In the genomic region with DNA sequence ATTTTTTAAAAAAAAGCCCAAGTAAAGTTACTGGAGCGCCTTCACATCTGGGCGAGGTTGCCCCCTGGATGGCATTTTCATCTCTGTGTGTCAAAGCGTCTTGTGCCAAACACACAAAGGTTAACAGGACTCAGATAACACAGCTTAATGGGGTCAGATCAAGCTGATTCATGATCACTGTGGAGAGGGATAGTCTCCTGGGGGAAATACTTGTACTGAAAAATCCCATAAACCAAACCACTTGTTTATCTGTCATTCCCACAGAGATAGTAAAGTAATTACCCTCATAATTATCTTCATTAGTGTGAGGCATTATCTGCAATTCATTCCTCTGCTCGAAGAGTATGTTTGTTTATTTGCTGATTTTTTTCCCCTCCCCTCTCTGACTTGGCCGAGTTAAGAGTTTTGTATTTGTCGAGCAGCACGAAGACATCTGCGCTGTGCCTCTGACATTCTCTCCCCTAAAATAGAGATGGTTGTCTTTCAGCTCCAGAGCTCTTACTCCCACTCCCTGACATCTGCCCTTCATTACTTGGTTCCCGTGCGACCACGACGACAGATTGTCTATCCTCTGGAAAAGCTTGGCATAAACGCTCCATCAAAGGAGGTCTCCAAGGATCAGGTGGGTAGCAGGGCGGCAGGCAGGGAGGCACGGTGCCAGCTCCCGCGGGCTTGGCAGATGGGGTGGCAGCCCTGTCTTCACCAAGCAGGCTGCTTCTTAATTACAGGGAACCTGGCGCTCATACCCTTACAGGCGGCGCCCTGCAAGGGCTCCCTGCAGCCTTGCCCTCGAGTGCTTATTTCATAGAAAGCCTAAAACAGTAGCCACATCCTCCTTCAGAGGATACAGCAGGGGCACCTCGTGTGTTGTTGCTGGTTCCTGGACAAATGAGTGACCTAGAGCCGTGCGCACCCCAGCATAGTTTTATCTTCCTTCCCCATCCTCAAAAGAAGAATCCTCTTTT, we compare ENCODE assay signal across 8 mouse cellular contexts.
A peak's percentile ranks its signal among the peaks of the same experiment; 100 is the strongest.
DNase-seq lines count a peak whose midpoint lies in the region; ATAC-seq and TF ChIP-seq lines count a peak whose summit lies in the region.

No protein-coding gene starts in this region.

- H3K4me2 ChIP-seq in heart, embryonic 16.5 days (ENCODE audit: low read depth, low read length) = peak overlapping the region; percentile 13; the same call in 1 of the 2 replicates

- H3K9ac ChIP-seq in heart, embryonic 16.5 days (ENCODE audit: low read length) = no peak overlapping the region

- TF ChIP-seq CTCF in cerebellum, adult 2 months (IDR thresholded peaks at IDR 0.05; ENCODE audit: borderline replicate concordance, insufficient read depth, low read depth, low read length) = no peak

- intact Hi-C loops in heart, postnatal 36 days (cut with DNase I) = no loop called here

- no peaks in the 10 kb centered on the region for H3K36me3 ChIP-seq in heart, embryonic 16.5 days (ENCODE audit: control insufficient read depth, insufficient read depth)

- no peak overlapping the region for H3K4me3 ChIP-seq in heart, embryonic 16.5 days (ENCODE audit: low read length)
- peak overlapping the region; percentile 28 for H3K4me3 ChIP-seq in cerebellum, adult 2 months (replicated peaks; ENCODE audit: insufficient read depth, low read depth, low read length)

- ATAC-seq in heart, embryonic 16.5 days (replicated peaks; ENCODE audit: extremely low read depth, insufficient read depth, low FRiP score) = no peak

- H3K27ac ChIP-seq in heart, embryonic 16.5 days (ENCODE audit: low read length) = no peak overlapping the region
- no peak overlapping the region for H3K27ac ChIP-seq in cerebellum, adult 2 months (ENCODE audit: insufficient read depth, low read length)

- no peaks in the 10 kb centered on the region for H3K9me3 ChIP-seq in heart, embryonic 16.5 days (replicated peaks; ENCODE audit: control insufficient read depth, low read length)

- DNase-seq in heart, postnatal 36 days = no peak
- DNase-seq in cerebellum, adult 2 months = peak; percentile 86 to 88
- peak; percentile 30 for DNase-seq in frontal cortex, postnatal 36 days (ENCODE audit: low spot score in 2 of 2)
- DNase-seq in left cerebral cortex, adult 8-10 months (ENCODE audit: low spot score in 2 of 2) = peak; percentile 20 to 23
- peak; percentile 58 for DNase-seq in right cerebral cortex, postnatal 14 days
- no peak for DNase-seq in urinary bladder, postnatal 10 days (ENCODE audit: low spot score)
- no peak for DNase-seq in thymus, adult 18-20 months

- TF ChIP-seq POLR2A in cerebellum, adult 2 months (IDR thresholded peaks at IDR 0.05; ENCODE audit: borderline replicate concordance, insufficient read depth, low read length) = no peak

- peaks cover 3% of the 10 kb centered on the region; the same call in 1 of the 2 replicates for H3K4me1 ChIP-seq in heart, embryonic 16.5 days (ENCODE audit: control insufficient read depth, insufficient read depth, low read length)
- peaks cover 12% of the 10 kb centered on the region for H3K4me1 ChIP-seq in cerebellum, adult 2 months (ENCODE audit: control insufficient read depth, insufficient read depth, low read length)

- no peaks in the 10 kb centered on the region for H3K27me3 ChIP-seq in heart, embryonic 16.5 days (ENCODE audit: control insufficient read depth, insufficient read depth, low read length)
- no peaks in the 10 kb centered on the region; the same call in 1 of the 2 replicates for H3K27me3 ChIP-seq in cerebellum, adult 2 months (ENCODE audit: control insufficient read depth, insufficient read depth, low read length)

- WGBS in heart, embryonic 16.5 days = 41% methylated on average over 24 of the region's 24 CpGs
- 9% methylated on average over 24 of the region's 24 CpGs for WGBS in cerebellum, adult 2 months

Comparison
In these comparisons a context has a peak if more than half of its experiments do, and no peak if none do; other contexts are left out.
1. DNase-seq: peak in cerebellum, adult 2 months (2 of 2), frontal cortex, postnatal 36 days (2 of 2), left cerebral cortex, adult 8-10 months (2 of 2) and right cerebral cortex, postnatal 14 days (single experiment); none in heart, postnatal 36 days (0 of 2), urinary bladder, postnatal 10 days (single experiment) and thymus, adult 18-20 months (0 of 2).